Mouse (Mus musculus) MEL (cell line): ENCODE measurements around the gene Rbpjl.

Source experiments
- CHD2 ChIP-seq: IDR thresholded peaks from 2 replicates; pipeline ENCODE4 v1.6.1; 2011; ENCODE audit warnings: low read length, improper control_type of control experiment
- CTCF ChIP-seq, 3 experiments: IDR thresholded peaks in 2 of 3; conservative IDR thresholded peaks in 1 of 3; 2 replicates each; pipeline ENCODE4 v1.5.1; 2011 to 2012; ENCODE audit warnings: low read length in 3 of 3, low read depth in 2 of 3, mild to moderate bottlenecking in 2 of 3, improper control_type of control experiment in 1 of 3, inconsistent platforms in 1 of 3, mixed read lengths in 1 of 3, moderate library complexity in 1 of 3; ENCODE audit not compliant: control insufficient read depth in 1 of 3, insufficient read depth in 1 of 3, poor library complexity in 1 of 3, severe bottlenecking in 1 of 3
- MEF2A ChIP-seq: IDR thresholded peaks from 2 replicates; pipeline ENCODE4 v1.6.1; 2014; ENCODE audit warnings: low read depth, mild to moderate bottlenecking, inconsistent platforms, low read length, improper control_type of control experiment; ENCODE audit not compliant: poor library complexity, insufficient replicate concordance, severe bottlenecking; ENCODE audit errors: extremely low read depth
- POLR2A ChIP-seq, 2 experiments: IDR thresholded peaks; 2 replicates each; pipeline ENCODE4 v1.6.1; 2011 to 2012; ENCODE audit warnings: low read length in 2 of 2, mild to moderate bottlenecking in 2 of 2, control low read depth in 1 of 2, improper control_type of control experiment in 1 of 2, low read depth in 1 of 2, moderate library complexity in 1 of 2; ENCODE audit not compliant: control insufficient read depth in 1 of 2, insufficient read depth in 1 of 2, poor library complexity in 1 of 2

GRCm38 (mm10) chr2:164405519-164405918, 2.6 kb downstream of the Rbpjl start:
- TF ChIP-seq POLR2A (IDR thresholded peaks at IDR 0.05; ENCODE audit: control insufficient read depth in 1 of 2, insufficient read depth in 1 of 2, low read depth in 1 of 2, low read length in 2 of 2, poor library complexity in 1 of 2) (no peak), CHD2 (no peak), MEF2A (no peak), CTCF (IDR thresholded peaks at IDR 0.05 in 2 of 3, conservative IDR thresholded peaks at IDR 0.05 in 1 of 3; ENCODE audit: control insufficient read depth in 1 of 3, insufficient read depth in 1 of 3, low read depth in 2 of 3, low read length in 3 of 3, poor library complexity in 1 of 3, severe bottlenecking in 1 of 3) (no peak)
